In genomic region chr7:73541079-73541390, GRCm38 (mm10) we compare ENCODE assay signal across 8 mouse cellular contexts. TPM values are rescaled to one million over a fixed set of nuclear protein-coding genes. Genes with fewer than 3 reads are reported as not detected.
DNase-seq lines count a peak whose midpoint lies in the region; ATAC-seq and TF ChIP-seq lines count a peak whose summit lies in the region.

No protein-coding gene starts in this region.

- peaks cover 4% of the 10 kb centered on the region for H3K9me3 ChIP-seq in erythroblast, embryonic 14.5 days (ENCODE audit: control insufficient read depth, low read length)
- no peaks in the 10 kb centered on the region for H3K9me3 ChIP-seq in limb, embryonic 15.5 days
- H3K9me3 ChIP-seq in stomach, embryonic 16.5 days (replicated peaks; ENCODE audit: control insufficient read depth, low read length), result no peaks in the 10 kb centered on the region

- peak overlapping the region; percentile 85; the same call in 1 of the 2 replicates for H3K27ac ChIP-seq in spleen, adult 2 months (ENCODE audit: insufficient read depth, low read length)
- peak overlapping the region; percentile 99 for H3K27ac ChIP-seq in limb, embryonic 15.5 days
- peak overlapping the region; percentile 100 for H3K27ac ChIP-seq in stomach, embryonic 16.5 days (ENCODE audit: low read length)

- no peaks in the 10 kb centered on the region for H3K27me3 ChIP-seq in erythroblast, embryonic 14.5 days (ENCODE audit: control insufficient read depth)
- no peaks in the 10 kb centered on the region for H3K27me3 ChIP-seq in spleen, adult 2 months (ENCODE audit: control insufficient read depth, insufficient read depth, low read length)
- no peaks in the 10 kb centered on the region for H3K27me3 ChIP-seq in limb, embryonic 15.5 days
- H3K27me3 ChIP-seq in stomach, embryonic 16.5 days (ENCODE audit: control insufficient read depth, insufficient read depth, low read length), result no peaks in the 10 kb centered on the region

- peaks cover 74% of the 10 kb centered on the region for H3K36me3 ChIP-seq in erythroblast, embryonic 14.5 days (ENCODE audit: control insufficient read depth)
- peaks cover 11% of the 10 kb centered on the region for H3K36me3 ChIP-seq in spleen, adult 2 months (ENCODE audit: control insufficient read depth, insufficient read depth, low read length)
- peaks cover 5% of the 10 kb centered on the region; the same call in 1 of the 2 replicates for H3K36me3 ChIP-seq in limb, embryonic 15.5 days
- H3K36me3 ChIP-seq in stomach, embryonic 16.5 days (ENCODE audit: control insufficient read depth, insufficient read depth, low read length), result peaks cover 9% of the 10 kb centered on the region; the same call in 1 of the 2 replicates

- TF ChIP-seq CTCF in spleen, adult 2 months (IDR thresholded peaks at IDR 0.05; ENCODE audit: extremely low read depth, insufficient read depth, insufficient read length, insufficient replicate concordance), result no peak

- H3K4me3 ChIP-seq in erythroblast, embryonic 14.5 days (replicated peaks), result peak overlapping the region; percentile 81
- peak overlapping the region; percentile 64; the same call in 1 of the 2 replicates for H3K4me3 ChIP-seq in spleen, adult 2 months (ENCODE audit: extremely low read depth, insufficient read depth, insufficient read length)
- H3K4me3 ChIP-seq in limb, embryonic 15.5 days, result peak overlapping the region; percentile 56
- H3K4me3 ChIP-seq in stomach, embryonic 16.5 days (replicated peaks; ENCODE audit: low read length), result peak overlapping the region; percentile 71

- WGBS in spleen, adult 2 months, result under 1% methylated on average over 4 of the region's 4 CpGs
- WGBS in limb, embryonic 15.5 days, result under 1% methylated on average over 4 of the region's 4 CpGs
- WGBS in stomach, embryonic 16.5 days, result under 1% methylated on average over 4 of the region's 4 CpGs

- H3K9ac ChIP-seq in limb, embryonic 15.5 days, result peak overlapping the region; percentile 68
- peak overlapping the region; percentile 90 for H3K9ac ChIP-seq in stomach, embryonic 16.5 days (ENCODE audit: low read length)

- no peak for ATAC-seq in erythroblast, adult 5-6 weeks (replicated peaks; ENCODE audit: low FRiP score, poor library complexity, severe bottlenecking)
- no peak for ATAC-seq in limb, embryonic 15.5 days (ENCODE audit: insufficient number of reproducible peaks, low FRiP score, low TSS enrichment, low read depth)
- no peak for ATAC-seq in stomach, embryonic 16.5 days (ENCODE audit: insufficient read depth, low FRiP score)

- H3K4me1 ChIP-seq in erythroblast, embryonic 14.5 days (ENCODE audit: control insufficient read depth), result peaks cover 31% of the 10 kb centered on the region
- no peaks in the 10 kb centered on the region; the same call in none of the 2 replicates for H3K4me1 ChIP-seq in spleen, adult 2 months (ENCODE audit: control insufficient read depth, insufficient read depth, insufficient read length)
- H3K4me1 ChIP-seq in limb, embryonic 15.5 days, result peaks cover 15% of the 10 kb centered on the region; the same call in 1 of the 2 replicates
- H3K4me1 ChIP-seq in stomach, embryonic 16.5 days (ENCODE audit: control insufficient read depth, insufficient read depth, low read length), result peaks cover 10% of the 10 kb centered on the region

- TF ChIP-seq POLR2A in spleen, adult 2 months (IDR thresholded peaks at IDR 0.05; ENCODE audit: low read depth, low read length), result no peak

- no peak for DNase-seq in spleen, adult 2 months (ENCODE audit: low read depth in 1 of 2, low spot score in 2 of 2)
- no peak for DNase-seq in spleen, adult 18-20 months
- no peak for DNase-seq in layer of hippocampus, postnatal 36 days
- no peak for DNase-seq in embryo, embryonic 10.5 days (ENCODE audit: low spot score)

- peak overlapping the region; percentile 37 for H3K4me2 ChIP-seq in limb, embryonic 15.5 days
- H3K4me2 ChIP-seq in stomach, embryonic 16.5 days (ENCODE audit: low read depth, low read length), result peak overlapping the region; percentile 55

RNA-seq across cellular contexts. Expression of gene Chd2, which starts 0.6 kb away (rescaled TPM):
- 6.4 and 7.1 TPM in 2 replicates for polyA plus RNA-seq in erythroblast, embryonic 14.5 days (2012)
- 125 and 149 TPM in 2 replicates for total RNA-seq in erythroblast, adult 5-6 weeks (2015; ENCODE audit: low replicate concordance)
- 546 and 581 TPM in 2 replicates for total RNA-seq in erythroblast, adult 5-6 weeks (2017; ENCODE audit: low replicate concordance)
- polyA plus RNA-seq in spleen, adult 2 months (2012; rRNA removed), result 48.6 and 52.5 TPM in 2 replicates
- polyA plus RNA-seq in limb, embryonic 15.5 days (2015; fragmentation: Nextera tagmentation; extraction: Ambion mirVana), result 48.6 and 51.7 TPM in 2 replicates
- polyA plus RNA-seq in stomach, embryonic 16.5 days (2015; fragmentation: Nextera tagmentation; extraction: Ambion mirVana), result 35.8 and 44.5 TPM in 2 replicates
- total RNA-seq in layer of hippocampus, postnatal 36 days (2021), result 10 to 100 TPM; 46.4 to 61.7 TPM
